Mouse (Mus musculus): ENCODE results near the gene Plin5. TPM values are rescaled to one million over a fixed set of nuclear protein-coding genes. Genes with fewer than 3 reads are reported as not detected.
"Not testable (repeated sequence)": the region's sequence is repeated elsewhere in the genome, so short reads cannot be mapped to it uniquely, and the experiment has no call there.

Gene Plin5
- polyA plus RNA-seq, 1 experiment from 2014 or later, result 0.62 TPM

DNA sequence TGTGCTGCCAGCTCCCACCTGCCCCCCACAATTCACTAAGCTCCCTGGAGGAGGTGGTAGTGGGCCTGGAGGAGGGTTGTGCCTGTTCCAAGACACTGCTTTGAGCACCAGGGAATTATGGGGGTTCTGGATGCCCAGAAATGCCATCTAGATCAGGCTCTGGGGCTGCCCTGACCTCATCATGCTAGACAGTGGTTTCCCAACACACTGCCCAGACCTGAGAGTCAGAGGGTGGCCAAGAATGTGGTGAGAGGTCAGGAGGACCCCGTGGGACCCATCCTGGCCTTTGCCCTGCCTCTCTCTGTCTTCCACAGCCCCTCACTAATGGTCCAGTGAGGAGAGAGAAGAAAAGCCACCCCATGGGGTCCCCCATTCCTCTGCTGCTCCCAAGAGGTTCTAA lies 6.4 kb downstream of the Plin5 start:
- Histone ChIP-seq H3K4me1 (peaks cover 5% of the 10 kb centered on the region; the same call in 1 of the 2 replicates), H3K4me3 (no peak overlapping the region), H3K9me3 (replicated peaks) (no peaks in the 10 kb centered on the region), H3K27ac (no peak overlapping the region), H3K4me2 (replicated peaks) (no peak overlapping the region), H3K9ac (no peak overlapping the region), H3K27me3 (0 out of 2 replicates have a peak, but pooled peaks cover 4% of the 10 kb centered on the region), H3K36me3 (no peaks in the 10 kb centered on the region)
- no peak for ATAC-seq (ENCODE audit: low FRiP score)
- WGBS, result 53% methylated on average over 1 of the region's 1 CpGs

DNA sequence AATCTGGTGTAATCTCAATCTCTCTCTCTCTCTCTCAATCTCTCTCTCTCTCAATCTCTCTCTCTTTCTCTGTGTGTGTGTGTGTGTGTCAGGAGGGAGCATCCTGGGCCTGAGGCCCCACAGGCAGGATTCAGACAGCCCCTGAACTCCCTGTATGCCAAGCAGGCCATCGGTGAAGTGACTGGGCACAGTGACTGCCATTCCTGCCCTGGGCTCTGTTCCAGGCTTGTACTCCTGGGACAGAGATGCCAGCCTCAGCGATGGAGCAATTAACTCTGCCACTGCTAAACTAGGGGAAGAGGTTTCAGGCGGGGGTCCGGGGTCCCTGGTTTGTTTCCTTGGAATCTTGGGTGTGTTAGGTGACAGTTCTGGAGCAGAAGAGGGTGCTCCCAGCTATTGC lies 6.8 kb downstream of the Plin5 start:
- H3K9ac ChIP-seq, result no peak overlapping the region
- 0 out of 2 replicates have a peak, but pooled peaks cover 2% of the 10 kb centered on the region for H3K27me3 ChIP-seq
- H3K4me3 ChIP-seq, result no peak overlapping the region
- no peak for ATAC-seq (ENCODE audit: low FRiP score)
- no peaks in the 10 kb centered on the region for H3K36me3 ChIP-seq
- whole genome bisulfite sequencing, result 74% methylated on average over 4 of the region's 4 CpGs
- no peak overlapping the region for H3K27ac ChIP-seq
- H3K4me2 ChIP-seq (replicated peaks), result no peak overlapping the region
- H3K4me1 ChIP-seq, result peaks cover 5% of the 10 kb centered on the region; the same call in 1 of the 2 replicates
- no peaks in the 10 kb centered on the region for H3K9me3 ChIP-seq (replicated peaks)

DNA sequence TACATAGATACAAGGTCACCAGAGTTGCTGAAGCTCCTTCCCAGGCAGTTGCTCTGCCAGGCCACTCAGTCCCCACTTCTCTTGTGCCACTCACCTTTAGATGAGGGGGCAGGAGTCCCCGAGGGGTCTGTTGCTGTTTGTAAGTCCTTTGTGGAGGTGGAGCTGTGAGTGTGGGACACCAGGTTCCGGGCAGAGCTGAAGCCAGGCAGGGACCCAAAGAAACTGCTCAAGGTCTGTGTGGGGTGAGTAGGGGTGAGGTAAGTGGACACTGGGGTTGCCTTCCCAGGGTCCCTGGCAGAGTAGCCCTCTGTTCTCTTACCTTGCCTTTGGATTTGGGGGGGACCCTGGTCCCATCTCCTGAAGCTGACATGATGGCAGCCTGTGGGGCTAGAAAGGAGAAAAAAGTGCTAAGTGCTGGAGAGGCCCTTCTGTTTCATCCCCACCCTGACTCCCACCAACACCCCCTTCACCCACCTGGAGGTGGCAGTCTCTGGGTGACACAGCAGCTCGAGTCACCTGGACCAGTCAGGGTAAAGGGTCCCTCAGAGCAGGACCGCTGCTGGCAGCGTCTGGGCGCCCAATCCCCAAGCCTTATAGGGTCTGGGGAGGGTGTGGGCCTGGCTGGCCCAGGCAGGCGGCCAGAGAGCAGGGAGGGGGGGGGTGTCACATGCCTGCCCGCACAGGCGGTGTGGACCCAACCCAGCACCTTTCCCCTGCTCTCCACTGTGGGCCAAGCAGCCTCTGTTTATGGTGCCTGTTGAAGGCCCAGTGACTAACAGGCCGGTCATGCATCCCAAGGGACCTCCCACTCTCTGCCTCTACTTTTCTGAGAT lies 8.0 kb downstream of the Plin5 start, which contains the start of gene Plin4:
Plin4 (minus strand) TSS at position 585 of the 833 bp plus-strand sequence.
- no peak within 1 kb of the TSS for H3K4me2 ChIP-seq (replicated peaks)
- no peak within 1 kb of the TSS for H3K27ac ChIP-seq
- H3K27me3 ChIP-seq, result no peaks in the 10 kb centered on the region
- H3K36me3 ChIP-seq, result no peaks in the 10 kb centered on the region
- H3K9me3 ChIP-seq (replicated peaks), result no peaks in the 10 kb centered on the region
- ATAC-seq (ENCODE audit: low FRiP score), result no peak
- H3K4me3 ChIP-seq, result no peak within 1 kb of the TSS
- no peak within 1 kb of the TSS for H3K9ac ChIP-seq
- 61% methylated on average over 10 of the region's 10 CpGs for WGBS
- peaks cover 5% of the 10 kb centered on the region; the same call in 1 of the 2 replicates for H3K4me1 ChIP-seq

DNA sequence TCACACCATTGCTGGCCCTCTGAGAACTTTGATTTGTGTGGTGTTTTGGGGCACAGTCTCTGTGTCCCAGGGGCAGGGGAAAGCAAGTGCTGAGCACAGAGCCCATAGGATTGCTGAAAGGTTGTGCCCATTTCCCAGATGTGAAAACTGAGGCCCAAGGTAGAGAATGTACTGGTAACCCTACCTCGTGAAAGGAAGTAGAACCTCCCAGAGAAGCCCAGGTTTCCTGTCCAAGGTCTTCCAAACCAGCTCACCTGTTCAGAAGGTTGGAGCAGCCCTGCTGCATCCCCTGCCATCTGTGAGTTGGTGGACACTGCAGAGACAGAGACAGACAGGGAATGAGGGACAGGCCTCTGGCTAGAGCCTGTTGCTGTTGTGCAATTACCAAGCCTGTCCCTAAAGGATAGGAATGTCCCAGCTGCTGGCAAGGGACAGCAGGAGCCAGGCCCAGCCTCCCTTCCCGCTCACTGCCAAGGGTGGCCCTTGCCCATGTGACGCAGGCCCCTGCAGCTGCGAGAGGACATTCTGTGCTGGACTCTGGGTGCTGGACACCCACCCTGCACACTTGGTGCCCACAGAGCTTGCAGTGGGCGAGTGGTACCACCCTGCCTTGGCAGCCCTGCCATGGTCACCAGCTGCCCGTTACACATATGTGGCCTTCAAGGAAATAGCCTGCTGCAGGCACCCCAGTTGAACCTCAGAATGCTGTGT lies 8.9 kb downstream of the Plin5 start:
- Histone ChIP-seq H3K4me1 (peaks cover 5% of the 10 kb centered on the region; the same call in 1 of the 2 replicates), H3K4me3 (no peak overlapping the region), H3K27me3 (no peaks in the 10 kb centered on the region), H3K4me2 (replicated peaks) (no peak overlapping the region), H3K9me3 (replicated peaks) (no peaks in the 10 kb centered on the region), H3K9ac (no peak overlapping the region), H3K36me3 (peaks cover 6% of the 10 kb centered on the region), H3K27ac (no peak overlapping the region)
- ATAC-seq (ENCODE audit: low FRiP score), result no peak; the same call in 1 of the 2 replicates
- 82% methylated on average over 6 of the region's 6 CpGs for WGBS

DNA sequence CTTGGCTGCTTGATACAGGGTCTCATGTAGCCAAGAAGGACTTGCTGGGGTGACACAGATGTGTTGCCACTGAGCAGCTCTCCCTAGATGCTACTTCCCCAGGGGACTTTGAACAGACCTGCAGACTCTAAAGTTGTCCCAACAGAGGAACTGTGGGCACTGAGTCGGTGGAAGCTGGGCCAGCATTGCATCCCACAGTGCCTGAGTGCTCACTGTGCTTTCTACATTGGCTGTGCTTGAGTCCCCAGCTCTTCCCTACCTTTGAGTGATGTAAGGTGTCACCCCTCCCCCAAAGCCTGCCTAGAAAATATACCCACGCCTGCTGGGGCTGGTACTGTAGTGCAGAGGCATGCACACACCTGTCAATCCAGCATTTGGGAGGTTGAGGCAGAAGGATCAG lies 9.7 kb downstream of the Plin5 start:
- peaks cover 2% of the 10 kb centered on the region; the same call in 1 of the 2 replicates for H3K4me1 ChIP-seq
- no peak overlapping the region for H3K4me2 ChIP-seq (replicated peaks)
- no peak overlapping the region for H3K27ac ChIP-seq
- no peaks in the 10 kb centered on the region for H3K27me3 ChIP-seq
- no peak overlapping the region for H3K4me3 ChIP-seq
- no peaks in the 10 kb centered on the region for H3K9me3 ChIP-seq (replicated peaks)
- H3K9ac ChIP-seq, result no peak overlapping the region
- H3K36me3 ChIP-seq, result peaks cover 14% of the 10 kb centered on the region
- ATAC-seq (ENCODE audit: low FRiP score), result no peak
- WGBS, result 58% methylated on average over 2 of the region's 2 CpGs

DNA sequence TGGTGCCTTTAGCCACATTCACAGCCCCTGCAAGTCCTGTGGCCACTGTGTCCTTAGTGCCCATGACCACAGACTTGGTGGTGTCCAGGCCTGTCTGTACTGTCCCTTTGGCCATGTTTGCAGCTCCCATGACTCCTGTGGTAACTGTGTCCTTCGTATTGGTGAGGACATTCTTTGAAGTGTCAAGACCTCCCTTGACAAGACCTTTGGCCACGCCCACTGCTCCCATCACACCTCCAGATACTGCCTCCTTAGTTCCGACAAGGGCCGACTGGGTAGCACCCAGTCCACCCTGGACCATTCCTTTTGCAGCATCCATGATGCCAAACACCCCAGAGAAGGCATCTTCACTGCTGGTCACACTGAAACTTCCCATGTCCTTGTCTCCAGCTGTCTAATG lies 10.4 kb downstream of the Plin5 start:
- ATAC-seq (ENCODE audit: low FRiP score), result no peak

DNA sequence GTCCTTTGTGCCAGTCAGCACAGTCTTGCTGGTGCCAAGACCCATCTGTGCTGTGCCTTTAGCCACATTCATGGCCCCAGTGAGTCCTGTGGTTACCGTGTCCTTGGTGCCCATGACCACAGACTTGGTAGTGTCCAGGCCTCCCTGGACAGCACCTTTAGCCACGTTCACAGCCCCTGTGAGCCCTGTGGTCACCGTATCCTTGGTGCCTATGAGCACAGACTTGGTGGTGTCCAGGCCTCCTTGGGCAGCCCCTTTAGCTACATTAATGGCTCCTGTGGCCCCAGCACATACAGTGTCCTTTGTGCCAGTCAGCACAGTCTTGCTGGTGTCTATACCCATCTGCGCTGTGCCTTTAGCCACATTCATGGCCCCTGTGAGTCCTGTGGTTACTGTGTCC lies 11.0 kb downstream of the Plin5 start:
- H3K4me3 ChIP-seq; ATAC-seq (ENCODE audit: low FRiP score): not testable (repeated sequence)

More for the DNA sequence above, 10.4 kb downstream of the Plin5 start:
- H3K9me3 ChIP-seq (replicated peaks), result no peaks in the 10 kb centered on the region
- H3K4me2 ChIP-seq (replicated peaks), result no peak overlapping the region
- H3K36me3 ChIP-seq, result peaks cover 21% of the 10 kb centered on the region
- H3K4me3 ChIP-seq, result no peak overlapping the region
- no peak overlapping the region for H3K27ac ChIP-seq
- no peak overlapping the region for H3K9ac ChIP-seq
- H3K4me1 ChIP-seq, result no peaks in the 10 kb centered on the region
- WGBS, result 80% methylated on average over 4 of the region's 4 CpGs
- H3K27me3 ChIP-seq, result no peaks in the 10 kb centered on the region

DNA sequence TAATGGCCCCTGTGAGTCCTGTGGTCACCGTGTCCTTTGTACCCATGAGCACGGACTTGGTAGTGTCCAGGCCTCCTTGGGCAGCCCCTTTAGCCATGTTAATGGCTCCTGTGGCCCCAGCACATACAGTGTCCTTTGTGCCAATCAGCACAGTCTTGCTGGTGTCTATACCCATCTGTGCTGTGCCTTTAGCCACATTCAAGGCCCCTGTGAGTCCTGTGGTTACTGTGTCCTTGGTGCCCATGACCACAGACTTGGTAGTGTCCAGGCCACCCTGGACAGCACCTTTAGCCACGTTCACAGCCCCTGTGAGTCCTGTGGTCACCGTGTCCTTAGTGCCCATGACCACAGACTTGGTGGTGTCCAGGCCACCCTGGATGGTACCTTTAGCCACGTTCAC lies 12.6 kb downstream of the Plin5 start:
- H3K27me3 ChIP-seq; H3K4me2 ChIP-seq (replicated peaks); H3K27ac ChIP-seq; ATAC-seq (ENCODE audit: low FRiP score); H3K9me3 ChIP-seq (replicated peaks); H3K4me1 ChIP-seq; H3K4me3 ChIP-seq; H3K9ac ChIP-seq: not testable (repeated sequence)
- WGBS, result 88% methylated on average over 3 of the region's 5 CpGs
- H3K36me3 ChIP-seq, result peaks cover 43% of the 10 kb centered on the region

More for the DNA sequence above, 11.0 kb downstream of the Plin5 start:
- not testable (repeated sequence) for H3K9ac ChIP-seq; H3K27ac ChIP-seq; H3K4me2 ChIP-seq (replicated peaks); H3K27me3 ChIP-seq; H3K4me1 ChIP-seq; H3K9me3 ChIP-seq (replicated peaks)
- peaks cover 27% of the 10 kb centered on the region for H3K36me3 ChIP-seq
- WGBS, result 96% methylated on average over 4 of the region's 4 CpGs

DNA sequence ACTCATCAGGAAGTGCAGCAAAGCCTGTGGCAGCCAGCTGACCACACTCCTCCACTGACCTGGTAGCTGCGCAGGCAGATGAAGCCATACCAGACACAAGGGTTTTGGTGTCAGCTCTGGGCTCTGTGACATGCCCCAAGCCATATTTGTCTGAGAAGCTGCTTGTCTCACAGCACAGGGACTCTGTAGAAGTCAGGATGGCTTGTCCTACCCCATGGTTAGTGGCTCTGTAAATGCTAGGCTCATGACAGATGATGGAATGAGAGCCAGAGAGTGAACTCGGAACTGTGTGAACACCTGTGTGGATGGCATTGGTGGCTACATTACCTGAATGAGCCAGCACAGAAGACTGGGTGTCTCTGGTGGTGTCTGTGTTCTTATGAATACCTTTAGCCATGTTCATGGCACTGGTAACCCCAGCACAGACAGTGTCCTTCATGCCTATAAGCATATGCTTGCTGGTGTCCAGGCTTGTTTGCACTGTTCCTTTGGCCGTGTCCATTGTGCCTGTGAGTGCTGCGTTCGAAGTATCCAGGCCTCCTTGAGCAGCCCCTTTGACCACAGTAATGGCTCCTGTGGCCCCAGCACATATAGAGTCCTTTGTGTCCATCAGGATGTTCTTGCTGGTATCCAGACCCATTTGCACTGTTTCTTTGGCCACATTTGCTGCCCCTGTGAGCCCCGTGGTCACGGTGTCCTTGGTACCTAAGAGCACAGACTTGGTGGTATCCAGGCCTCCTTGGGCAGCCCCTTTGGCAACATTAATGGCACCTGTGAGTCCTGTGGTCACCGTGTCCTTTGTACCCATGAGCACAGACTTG lies 13.7 kb downstream of the Plin5 start:
- Histone ChIP-seq H3K4me2 (replicated peaks) (no peak overlapping the region), H3K27me3 (no peaks in the 10 kb centered on the region), H3K36me3 (peaks cover 54% of the 10 kb centered on the region), H3K9ac (no peak overlapping the region), H3K4me3 (no peak overlapping the region), H3K9me3 (replicated peaks) (no peaks in the 10 kb centered on the region), H3K27ac (no peak overlapping the region), H3K4me1 (no peaks in the 10 kb centered on the region)
- no peak for ATAC-seq (ENCODE audit: low FRiP score)
- 95% methylated on average over 8 of the region's 8 CpGs for WGBS

DNA sequence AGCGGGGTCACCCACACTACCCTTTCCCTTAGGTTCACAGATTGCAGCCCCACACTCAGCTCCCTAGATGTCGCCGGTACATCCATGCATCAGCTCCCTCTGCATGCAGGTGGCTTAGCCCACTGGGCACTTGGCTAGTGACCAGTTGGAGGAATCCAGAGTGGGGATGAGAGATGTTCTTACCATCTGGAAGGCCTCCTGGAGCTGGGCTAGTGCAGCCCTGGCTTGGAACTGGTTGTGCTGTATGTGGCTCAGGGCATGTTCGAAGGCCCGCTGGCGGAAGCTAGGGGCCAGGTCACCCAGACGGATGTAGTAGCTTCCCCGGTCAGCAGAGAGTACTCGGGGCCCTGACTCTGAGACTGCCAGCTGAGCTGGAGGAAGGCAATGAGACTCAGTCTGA lies 14.5 kb downstream of the Plin5 start:
- Histone ChIP-seq H3K27ac (no peak overlapping the region), H3K9ac (no peak overlapping the region), H3K9me3 (replicated peaks) (no peaks in the 10 kb centered on the region), H3K4me1 (no peaks in the 10 kb centered on the region), H3K36me3 (peaks cover 62% of the 10 kb centered on the region), H3K4me3 (no peak overlapping the region), H3K27me3 (no peaks in the 10 kb centered on the region), H3K4me2 (replicated peaks) (no peak overlapping the region)
- WGBS, result 93% methylated on average over 9 of the region's 9 CpGs
- no peak for ATAC-seq (ENCODE audit: low FRiP score)

DNA sequence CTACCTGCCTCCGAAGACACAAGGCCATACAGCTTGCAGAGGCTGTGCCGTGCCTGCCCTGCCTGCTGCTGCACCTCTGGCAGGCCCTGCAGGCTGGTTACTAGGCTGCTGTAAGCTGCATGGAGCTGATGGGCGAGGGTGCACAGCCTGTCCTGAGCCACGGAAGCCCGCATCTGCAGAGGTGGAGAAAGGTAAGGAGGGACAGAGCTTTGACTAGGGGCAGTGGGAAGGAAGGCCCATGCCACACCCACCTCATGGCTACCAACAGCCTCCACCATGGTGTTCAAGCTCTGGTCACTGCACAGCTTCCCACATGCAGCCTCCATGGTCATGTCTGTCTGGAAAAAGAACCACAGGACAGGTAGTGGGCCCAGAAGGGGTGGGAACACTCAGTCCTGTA lies 15.2 kb downstream of the Plin5 start:
- Histone ChIP-seq H3K27ac (0 out of 2 replicates have a peak overlapping the region, but pooled peaks have one; percentile 0), H3K27me3 (no peaks in the 10 kb centered on the region), H3K4me2 (replicated peaks) (no peak overlapping the region), H3K4me1 (no peaks in the 10 kb centered on the region), H3K36me3 (peaks cover 70% of the 10 kb centered on the region), H3K9me3 (replicated peaks) (no peaks in the 10 kb centered on the region), H3K9ac (no peak overlapping the region), H3K4me3 (no peak overlapping the region)
- WGBS, result 87% methylated on average over 5 of the region's 5 CpGs
- no peak for ATAC-seq (ENCODE audit: low FRiP score)

DNA sequence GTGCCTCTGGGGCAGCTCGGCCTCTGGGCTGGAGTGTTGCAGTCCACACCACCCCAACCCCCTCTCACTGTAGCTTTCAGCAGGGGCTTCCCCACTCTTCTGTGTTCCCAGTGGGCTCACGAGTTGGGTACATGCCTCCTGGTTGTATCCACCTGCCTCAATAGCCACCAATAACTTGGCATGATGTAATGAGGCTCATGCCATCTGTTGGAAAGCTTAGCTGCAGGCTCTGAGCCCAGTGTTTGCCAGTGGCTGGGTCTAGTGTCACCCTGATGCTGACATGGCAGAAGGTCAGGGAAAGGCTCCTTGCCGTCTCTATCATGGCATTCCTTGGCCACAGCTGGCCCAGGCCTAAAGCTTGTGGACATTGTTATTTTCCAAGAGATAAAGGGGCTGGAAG lies 16.6 kb downstream of the Plin5 start:
- H3K4me3 ChIP-seq, result no peak overlapping the region
- no peak overlapping the region for H3K9ac ChIP-seq
- no peak overlapping the region for H3K27ac ChIP-seq
- 91% methylated on average over 3 of the region's 3 CpGs for WGBS
- no peaks in the 10 kb centered on the region for H3K4me1 ChIP-seq
- no peak overlapping the region for H3K4me2 ChIP-seq (replicated peaks)
- no peaks in the 10 kb centered on the region for H3K9me3 ChIP-seq (replicated peaks)
- peaks cover 83% of the 10 kb centered on the region for H3K36me3 ChIP-seq
- no peak for ATAC-seq (ENCODE audit: low FRiP score)
- H3K27me3 ChIP-seq, result no peaks in the 10 kb centered on the region

Measured in hindbrain, embryonic 12.5 days (tissue).